Mouse (Mus musculus): Measurements from ENCODE around the gene 4930444G20Rik. TPM values are rescaled to one million over a fixed set of nuclear protein-coding genes. Genes with fewer than 3 reads are reported as not detected.
"Not testable (repeated sequence)": the region's sequence is repeated elsewhere in the genome, so short reads cannot be mapped to it uniquely, and the experiment has no call there.

Gene 4930444G20Rik
- polyA plus RNA-seq, 1 experiment from 2014 or later, result not detected

DNA sequence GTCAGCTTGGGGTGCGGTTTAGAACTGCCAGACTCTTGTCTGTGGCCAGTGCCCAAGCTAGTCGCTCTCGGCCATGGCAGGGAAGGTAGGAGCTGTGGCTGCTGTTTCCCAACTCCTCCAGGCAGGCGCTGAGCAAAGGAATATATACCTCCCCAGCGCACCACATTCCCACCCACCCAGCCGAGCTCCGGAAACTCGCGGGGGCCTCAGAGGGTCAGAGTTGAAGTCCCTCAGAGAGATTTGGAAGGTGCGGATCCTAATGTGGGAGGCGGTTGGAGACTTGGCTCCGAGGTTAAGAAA, 8.9 kb downstream of the 4930444G20Rik start:
- Histone ChIP-seq H3K9ac (ENCODE audit: low read length) (0 out of 2 replicates have a peak overlapping the region, but pooled peaks have one; percentile 14), H3K4me3 (ENCODE audit: low read depth, low read length) (peak overlapping the region; percentile 42), H3K27me3 (ENCODE audit: control insufficient read depth, insufficient read depth, low read length) (no peaks in the 10 kb centered on the region), H3K9me3 (ENCODE audit: control insufficient read depth, low read length) (no peaks in the 10 kb centered on the region), H3K36me3 (ENCODE audit: control insufficient read depth, insufficient read depth, low read length) (no peaks in the 10 kb centered on the region), H3K4me2 (replicated peaks; ENCODE audit: low read depth) (peak overlapping the region; percentile 62), H3K27ac (replicated peaks) (no peak overlapping the region), H3K4me1 (replicated peaks; ENCODE audit: control insufficient read depth, insufficient read depth) (no peaks in the 10 kb centered on the region; the same call in 1 of the 2 replicates)
- no peak for TF ChIP-seq EP300 (optimal IDR thresholded peaks at IDR 0.05)
- no peak for TF ChIP-seq CTCF (IDR thresholded peaks at IDR 0.05; ENCODE audit: low read depth)
- DNase-seq (ENCODE audit: low spot score), result no peak
- 19% methylated on average over 12 of the region's 12 CpGs for WGBS
- no peak for ATAC-seq (ENCODE audit: low FRiP score, low TSS enrichment)

DNA sequence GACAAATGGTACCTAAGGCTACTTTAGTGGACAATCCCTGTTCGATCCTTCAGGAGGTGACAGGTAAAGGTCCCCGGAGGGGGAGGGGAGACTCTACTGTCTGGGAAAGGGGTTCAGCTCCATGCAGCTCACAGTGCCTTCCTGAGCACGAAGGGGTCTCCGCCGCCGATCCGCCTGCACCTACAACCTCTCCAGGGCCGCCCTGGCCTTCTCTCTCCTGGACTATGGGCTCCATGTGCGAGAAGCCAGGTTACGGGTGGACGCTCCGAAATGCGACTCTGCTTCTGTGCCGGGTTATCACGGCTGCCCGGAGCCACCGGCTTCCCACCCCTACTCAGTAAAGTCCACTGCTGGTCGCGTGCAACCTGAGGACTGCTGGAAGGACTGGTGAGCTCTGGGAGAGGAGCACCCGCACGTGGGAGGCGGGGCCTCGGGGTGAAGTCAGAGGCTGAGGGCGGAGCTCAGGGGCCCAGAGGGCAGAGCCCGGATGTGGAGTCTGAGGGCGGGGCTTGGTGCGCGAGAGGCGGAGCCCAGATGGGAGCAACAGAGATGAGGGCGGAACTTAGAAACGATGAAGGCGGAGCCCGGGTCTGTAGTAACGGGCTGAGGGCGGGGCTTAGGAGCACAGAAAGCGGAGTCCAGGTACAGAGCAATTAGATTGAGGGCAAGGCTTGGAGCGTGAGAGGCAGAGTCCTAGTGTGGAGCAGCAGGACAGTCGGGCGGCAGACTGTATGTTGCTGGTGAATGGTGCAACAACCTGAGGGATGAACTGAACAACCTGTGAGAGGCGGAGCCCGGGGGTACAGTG, 9.5 kb downstream of the 4930444G20Rik start:
- Histone ChIP-seq H3K27ac (replicated peaks) (no peak overlapping the region), H3K9me3 (ENCODE audit: control insufficient read depth, low read length) (no peaks in the 10 kb centered on the region), H3K27me3 (ENCODE audit: control insufficient read depth, insufficient read depth, low read length) (no peaks in the 10 kb centered on the region), H3K36me3 (ENCODE audit: control insufficient read depth, insufficient read depth, low read length) (no peaks in the 10 kb centered on the region), H3K4me3 (ENCODE audit: low read depth, low read length) (peak overlapping the region; percentile 42), H3K9ac (ENCODE audit: low read length) (peak overlapping the region; percentile 60), H3K4me2 (replicated peaks; ENCODE audit: low read depth) (peak overlapping the region; percentile 62), H3K4me1 (replicated peaks; ENCODE audit: control insufficient read depth, insufficient read depth) (no peaks in the 10 kb centered on the region; the same call in 1 of the 2 replicates)
- TF ChIP-seq EP300 (optimal IDR thresholded peaks at IDR 0.05) (no peak), CTCF (IDR thresholded peaks at IDR 0.05; ENCODE audit: low read depth) (no peak)
- peak; percentile 96 for DNase-seq (ENCODE audit: low spot score)
- 9% methylated on average over 41 of the region's 41 CpGs for WGBS
- ATAC-seq (ENCODE audit: low FRiP score, low TSS enrichment), result peak; percentile 100

DNA sequence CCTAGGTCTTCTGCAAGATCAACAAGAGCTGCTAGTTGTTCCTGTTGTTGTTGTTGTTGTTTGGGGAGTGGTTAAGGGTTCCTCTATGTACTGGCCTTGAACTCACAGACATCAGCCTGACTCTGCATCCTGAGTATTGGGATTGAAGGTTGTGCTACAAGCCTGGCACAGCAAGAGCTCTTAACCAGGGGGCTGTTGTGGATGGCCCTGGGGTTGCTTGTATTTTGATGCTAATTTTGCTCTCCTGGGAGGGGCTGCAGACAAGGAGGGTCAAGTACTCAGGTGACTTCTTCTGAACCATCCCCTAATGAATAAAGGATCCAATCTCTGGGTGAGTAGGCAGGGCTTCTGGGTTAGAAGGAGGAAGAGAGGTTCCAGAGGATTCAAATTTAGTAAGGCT, 12.6 kb downstream of the 4930444G20Rik start:
- Histone ChIP-seq H3K9me3 (ENCODE audit: control insufficient read depth, low read length) (no peaks in the 10 kb centered on the region), H3K27me3 (ENCODE audit: control insufficient read depth, insufficient read depth, low read length) (no peaks in the 10 kb centered on the region), H3K36me3 (ENCODE audit: control insufficient read depth, insufficient read depth, low read length) (no peaks in the 10 kb centered on the region), H3K9ac (ENCODE audit: low read length) (no peak overlapping the region), H3K4me1 (replicated peaks; ENCODE audit: control insufficient read depth, insufficient read depth) (no peaks in the 10 kb centered on the region; the same call in 1 of the 2 replicates), H3K27ac (replicated peaks) (no peak overlapping the region), H3K4me3 (ENCODE audit: low read depth, low read length) (no peak overlapping the region), H3K4me2 (replicated peaks; ENCODE audit: low read depth) (no peak overlapping the region)
- TF ChIP-seq EP300 (optimal IDR thresholded peaks at IDR 0.05), result no peak
- ATAC-seq (ENCODE audit: low FRiP score, low TSS enrichment), result no peak
- DNase-seq (ENCODE audit: low spot score), result no peak

DNA sequence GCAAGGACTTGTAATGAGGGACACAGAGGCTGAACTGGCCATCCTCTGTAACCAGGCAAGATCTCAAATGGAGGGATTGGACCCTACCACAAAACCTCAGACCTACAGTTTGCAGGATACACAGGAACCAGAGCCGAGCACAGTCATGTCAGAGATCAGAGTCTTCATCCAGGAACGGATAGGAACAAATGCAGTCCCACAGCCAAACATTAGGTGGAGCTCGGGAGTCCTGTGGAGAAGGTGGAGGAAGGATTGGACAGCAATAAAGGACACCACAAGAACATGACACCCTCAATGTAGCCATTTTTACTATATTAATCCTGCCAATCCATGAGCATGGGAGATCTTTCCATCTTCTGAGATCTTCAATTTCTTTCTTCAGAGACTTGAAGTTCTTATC, 31.6 kb downstream of the 4930444G20Rik start:
- DNase-seq (ENCODE audit: low spot score), result peak; percentile 72
- H3K4me2 ChIP-seq (replicated peaks; ENCODE audit: low read depth); H3K4me1 ChIP-seq (replicated peaks; ENCODE audit: control insufficient read depth, insufficient read depth); H3K27ac ChIP-seq (replicated peaks); H3K27me3 ChIP-seq (ENCODE audit: control insufficient read depth, insufficient read depth, low read length); H3K36me3 ChIP-seq (ENCODE audit: control insufficient read depth, insufficient read depth, low read length); H3K9ac ChIP-seq (ENCODE audit: low read length); ATAC-seq (ENCODE audit: low FRiP score, low TSS enrichment); H3K4me3 ChIP-seq (ENCODE audit: low read depth, low read length); H3K9me3 ChIP-seq (ENCODE audit: control insufficient read depth, low read length): not testable (repeated sequence)
- 7% methylated on average over 3 of the region's 3 CpGs for WGBS
- peak; percentile 74 for TF ChIP-seq CTCF (IDR thresholded peaks at IDR 0.05; ENCODE audit: low read depth)

DNA sequence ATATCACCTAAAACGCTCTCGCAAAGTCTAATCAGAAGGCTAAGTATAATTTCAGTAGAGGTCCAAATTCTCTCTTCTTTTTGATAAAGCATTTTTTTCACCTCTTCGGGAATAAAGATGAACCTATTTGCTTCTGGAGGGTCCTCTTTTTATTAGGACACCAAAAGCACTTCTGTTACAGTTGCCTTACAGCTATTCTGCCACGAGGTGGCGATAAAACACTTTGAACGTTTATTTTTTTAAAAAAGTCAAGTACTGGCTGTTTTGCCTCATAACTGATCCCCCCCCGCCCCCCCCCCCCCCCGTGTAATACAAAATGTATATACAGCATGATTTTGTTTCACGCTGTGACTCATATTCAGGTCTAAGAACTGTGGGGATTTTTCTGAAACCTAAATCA, 33.6 kb downstream of the 4930444G20Rik start:
- no peak for DNase-seq (ENCODE audit: low spot score)

DNA sequence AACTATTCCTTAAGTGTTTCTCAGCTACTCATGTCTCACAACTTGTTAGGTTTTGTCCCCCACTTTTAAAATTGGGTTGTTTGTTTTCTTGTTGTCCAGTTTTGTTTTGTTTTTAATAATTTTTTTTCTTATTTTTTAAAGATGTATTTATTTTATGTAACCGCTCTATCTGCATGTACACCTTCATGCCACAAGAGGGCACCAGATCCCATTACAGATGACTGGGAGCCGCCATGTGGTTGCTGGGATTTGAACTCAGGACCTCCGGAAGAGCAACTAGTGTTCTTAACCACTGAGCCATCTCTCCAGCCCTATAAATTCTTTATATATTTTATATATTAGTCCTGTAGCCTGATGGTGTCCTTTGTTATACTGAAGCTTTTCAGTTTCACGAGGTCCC, 49.3 kb downstream of the 4930444G20Rik start:
- Histone ChIP-seq H3K4me1 (replicated peaks; ENCODE audit: control insufficient read depth, insufficient read depth) (no peaks in the 10 kb centered on the region), H3K4me2 (replicated peaks; ENCODE audit: low read depth) (no peak overlapping the region), H3K4me3 (ENCODE audit: low read depth, low read length) (no peak overlapping the region), H3K9me3 (ENCODE audit: control insufficient read depth, low read length) (no peaks in the 10 kb centered on the region), H3K9ac (ENCODE audit: low read length) (no peak overlapping the region), H3K36me3 (ENCODE audit: control insufficient read depth, insufficient read depth, low read length) (no peaks in the 10 kb centered on the region), H3K27ac (replicated peaks) (no peak overlapping the region), H3K27me3 (ENCODE audit: control insufficient read depth, insufficient read depth, low read length) (no peaks in the 10 kb centered on the region)
- WGBS, result 93% methylated on average over 4 of the region's 4 CpGs
- no peak for TF ChIP-seq EP300 (optimal IDR thresholded peaks at IDR 0.05)
- TF ChIP-seq CTCF (IDR thresholded peaks at IDR 0.05; ENCODE audit: low read depth), result peak; percentile 47
- DNase-seq (ENCODE audit: low spot score) (no peak), ATAC-seq (ENCODE audit: low FRiP score, low TSS enrichment) (no peak)

More for the DNA sequence above, 33.6 kb downstream of the 4930444G20Rik start:
- no peaks in the 10 kb centered on the region for H3K4me1 ChIP-seq (replicated peaks; ENCODE audit: control insufficient read depth, insufficient read depth)
- no peak for ATAC-seq (ENCODE audit: low FRiP score, low TSS enrichment)
- no peak overlapping the region for H3K4me2 ChIP-seq (replicated peaks; ENCODE audit: low read depth)
- peak; percentile 65 for TF ChIP-seq CTCF (IDR thresholded peaks at IDR 0.05; ENCODE audit: low read depth)
- TF ChIP-seq EP300 (optimal IDR thresholded peaks at IDR 0.05), result no peak
- no peak overlapping the region for H3K9ac ChIP-seq (ENCODE audit: low read length)
- no peaks in the 10 kb centered on the region for H3K9me3 ChIP-seq (ENCODE audit: control insufficient read depth, low read length)
- no peak overlapping the region for H3K4me3 ChIP-seq (ENCODE audit: low read depth, low read length)
- WGBS, result 9% methylated on average over 9 of the region's 9 CpGs
- H3K27me3 ChIP-seq (ENCODE audit: control insufficient read depth, insufficient read depth, low read length), result no peaks in the 10 kb centered on the region
- no peaks in the 10 kb centered on the region for H3K36me3 ChIP-seq (ENCODE audit: control insufficient read depth, insufficient read depth, low read length)
- H3K27ac ChIP-seq (replicated peaks), result no peak overlapping the region
